Comparison of ENCODE assay signal across 25 mouse cellular contexts in genomic region chr9:51019670-51020069, GRCm38 (mm10). TPM values are rescaled to one million over a fixed set of nuclear protein-coding genes. Genes with fewer than 3 reads are reported as not detected.
"Had no signal": no experiment of that assay in that cellular context is flagged by ENCODE, and none has a peak within 500 bp of the region (broad histone marks: within the 10 kb centered on the region; RNA-seq: fewer than 3 reads in every experiment).

No protein-coding gene starts in this region.

- H3K4me1 ChIP-seq: midbrain, embryonic 10.5 days; midbrain, embryonic 12.5 days; neural tube, embryonic 13.5 days; neural tube, embryonic 15.5 days had no signal

- H3K4me2 ChIP-seq: lung, embryonic 14.5 days; midbrain, embryonic 12.5 days; neural tube, embryonic 13.5 days; neural tube, embryonic 15.5 days had no signal

- DNase-seq: lung, adult 18-20 months; lung, embryonic 14.5 days; lung, postnatal 10 days; lung, postnatal 4 days; midbrain, embryonic 14.5 days; retina, postnatal 1 day; right cerebral cortex, adult 18-20 months; right cerebral cortex, postnatal 25 days; right cerebral cortex, postnatal 4 days; spleen, adult 18-20 months; thymus, adult 18-20 months had no signal

- H3K9me3 ChIP-seq: midbrain, embryonic 10.5 days; midbrain, embryonic 12.5 days; neural tube, embryonic 13.5 days; neural tube, embryonic 15.5 days had no signal

- H3K4me3 ChIP-seq: midbrain, embryonic 10.5 days; midbrain, embryonic 12.5 days; myocyte; neural tube, embryonic 13.5 days; neural tube, embryonic 15.5 days had no signal

- H3K27ac ChIP-seq: liver, embryonic 14.5 days; midbrain, embryonic 10.5 days; midbrain, embryonic 12.5 days; neural tube, embryonic 13.5 days; neural tube, embryonic 15.5 days had no signal

- H3K36me3 ChIP-seq: midbrain, embryonic 10.5 days; midbrain, embryonic 12.5 days; neural tube, embryonic 13.5 days; neural tube, embryonic 15.5 days had no signal

- H3K27me3 ChIP-seq: midbrain, embryonic 12.5 days; neural tube, embryonic 13.5 days; neural tube, embryonic 15.5 days had no signal

- ATAC-seq: midbrain, embryonic 16.5 days had no signal

- H3K9ac ChIP-seq: liver, embryonic 14.5 days; lung, embryonic 14.5 days; midbrain, embryonic 12.5 days; neural tube, embryonic 13.5 days; neural tube, embryonic 15.5 days had no signal

RNA-seq across cellular contexts. Expression of gene Btg4, which starts 41.0 kb away (rescaled TPM):
- total RNA-seq: megakaryocyte-erythroid progenitor cell, adult 5-6 weeks had no signal
- polyA plus RNA-seq: liver, embryonic 14.5 days; liver, embryonic 16.5 days; lung, embryonic 14.5 days; midbrain, embryonic 10.5 days; midbrain, embryonic 12.5 days; midbrain, embryonic 14.5 days; midbrain, embryonic 16.5 days; neural tube, embryonic 11.5 days; neural tube, embryonic 13.5 days; neural tube, embryonic 15.5 days; small intestine, adult 2 months; stomach, embryonic 14.5 days; stomach, embryonic 16.5 days; urinary bladder, adult 2 months had no signal

RNA-seq across cellular contexts. Expression of gene Layn, which starts 57.2 kb away (rescaled TPM):
- total RNA-seq: megakaryocyte-erythroid progenitor cell, adult 5-6 weeks had no signal
